Mouse (Mus musculus) forebrain, embryonic 12.5 days (tissue): ENCODE data around the gene Lurap1. TPM values are rescaled to one million over a fixed set of nuclear protein-coding genes. Genes with fewer than 3 reads are reported as not detected.

Experiments
- ATAC-seq: fragments of 200-750 bp; cut with Nextera tagmentation; 2 replicates; pipeline ENCODE4 v1.8.0; 2017; ENCODE audit warnings: moderate TSS enrichment; ENCODE audit not compliant: low FRiP score
- H3K27ac ChIP-seq: fragments of 300-500 bp; sonication (generic); 2 replicates; pipeline ENCODE4 v1.5.1; 2016; ENCODE audit warnings: mild to moderate bottlenecking
- H3K27me3 ChIP-seq: fragments of 300-500 bp; sonication (generic); 2 replicates; pipeline ENCODE4 v1.6.1; 2016; ENCODE audit warnings: mild to moderate bottlenecking
- H3K36me3 ChIP-seq: fragments of 300-500 bp; sonication (generic); replicated peaks from 2 replicates; pipeline ENCODE4 v1.6.1; 2016; ENCODE audit warnings: mild to moderate bottlenecking
- H3K4me1 ChIP-seq: fragments of 300-500 bp; sonication (generic); 2 replicates; pipeline ENCODE4 v1.6.1; 2016
- H3K4me2 ChIP-seq: fragments of 300-500 bp; sonication (generic); 2 replicates; pipeline ENCODE4 v1.6.1; 2016; ENCODE audit warnings: mild to moderate bottlenecking, moderate library complexity
- H3K4me3 ChIP-seq: fragments of 300-500 bp; sonication (generic); replicated peaks from 2 replicates; pipeline ENCODE4 v1.5.1; 2016; ENCODE audit warnings: mild to moderate bottlenecking
- H3K9ac ChIP-seq: fragments of 300-500 bp; sonication (generic); 2 replicates; pipeline ENCODE4 v1.6.1; 2016; ENCODE audit warnings: mild to moderate bottlenecking
- H3K9me3 ChIP-seq: fragments of 300-500 bp; sonication (generic); 2 replicates; pipeline ENCODE4 v1.6.1; 2016
- WGBS: fragments of 180-500 bp; shearing (Covaris S2); methylation state at CpG from one replicate; pipeline ENCODE4 v1.1.7; 2016; 5-methylcytosine and 5-hydroxymethylcytosine counted together
- polyA plus RNA-seq: library from polyadenylated mRNA; unstranded; fragments of >200 nt; fragmentation: Nextera tagmentation; extraction: Ambion mirVana; gene quantifications from 2 replicates; pipeline ENCODE4 v1.2.1, GENCODE M21; 2016

Lurap1 gene
- 2.0 and 2.2 TPM in 2 replicates for polyA plus RNA-seq

GRCm38 (mm10) chr4:116151238-116151637, at the start of gene Lurap1:
Gene Lurap1, minus strand, starts transcription at chr4:116151338.
- H3K4me3 ChIP-seq, result peak within 1 kb of the TSS; percentile 72
- H3K4me2 ChIP-seq, result peak within 1 kb of the TSS; percentile 74
- H3K4me1 ChIP-seq, result peaks cover 13% of the 10 kb centered on the region
- H3K27ac ChIP-seq, result peak within 1 kb of the TSS; percentile 88
- no peak for ATAC-seq
- no peaks in the 10 kb centered on the region for H3K9me3 ChIP-seq
- H3K9ac ChIP-seq, result peak within 1 kb of the TSS; percentile 91
- WGBS, result 82% methylated on average over 6 of the region's 6 CpGs
- no peaks in the 10 kb centered on the region for H3K27me3 ChIP-seq
- peaks cover 46% of the 10 kb centered on the region for H3K36me3 ChIP-seq

GRCm38 (mm10) chr4:116198422-116198821, 47.3 kb upstream of the Lurap1 start:
- Histone ChIP-seq H3K36me3 (no peaks in the 10 kb centered on the region), H3K27ac (no peak overlapping the region), H3K4me3 (no peak overlapping the region), H3K4me1 (peaks cover 3% of the 10 kb centered on the region; the same call in 1 of the 2 replicates), H3K9me3 (no peaks in the 10 kb centered on the region), H3K4me2 (no peak overlapping the region), H3K9ac (no peak overlapping the region), H3K27me3 (no peaks in the 10 kb centered on the region)
- WGBS, result 79% methylated on average over 2 of the region's 2 CpGs
- ATAC-seq, result no peak

- peaks cover 3% of the 10 kb centered on the region; the same call in 1 of the 2 replicates for H3K4me1 ChIP-seq
- H3K9me3 ChIP-seq, result no peaks in the 10 kb centered on the region
- H3K27ac ChIP-seq, result no peak overlapping the region
- no peak overlapping the region for H3K9ac ChIP-seq
- H3K4me3 ChIP-seq, result no peak overlapping the region
- no peaks in the 10 kb centered on the region for H3K36me3 ChIP-seq
- no peaks in the 10 kb centered on the region for H3K27me3 ChIP-seq
- WGBS, result 70% methylated on average over 9 of the region's 9 CpGs
- ATAC-seq, result no peak
- H3K4me2 ChIP-seq, result no peak overlapping the region
Observed at GRCm38 (mm10) chr4:116193583-116194383, 42.6 kb upstream of the Lurap1 start.

GRCm38 (mm10) chr4:116192286-116192835, 41.2 kb upstream of the Lurap1 start:
- no peak for ATAC-seq
- Histone ChIP-seq H3K27me3 (no peaks in the 10 kb centered on the region), H3K36me3 (no peaks in the 10 kb centered on the region), H3K9ac (no peak overlapping the region), H3K9me3 (no peaks in the 10 kb centered on the region), H3K4me1 (peaks cover 3% of the 10 kb centered on the region; the same call in 1 of the 2 replicates), H3K4me2 (no peak overlapping the region), H3K27ac (no peak overlapping the region), H3K4me3 (no peak overlapping the region)
- WGBS, result 62% methylated on average over 4 of the region's 4 CpGs

- no peak overlapping the region for H3K9ac ChIP-seq
- H3K27ac ChIP-seq, result no peak overlapping the region
- peaks cover 6% of the 10 kb centered on the region for H3K4me1 ChIP-seq
- H3K36me3 ChIP-seq, result no peaks in the 10 kb centered on the region
- 0 out of 2 replicates have a peak, but pooled peaks cover 4% of the 10 kb centered on the region for H3K27me3 ChIP-seq
- 93% methylated on average over 4 of the region's 4 CpGs for WGBS
- no peak for ATAC-seq
- H3K4me2 ChIP-seq, result no peak overlapping the region
- no peak overlapping the region for H3K4me3 ChIP-seq
- no peaks in the 10 kb centered on the region for H3K9me3 ChIP-seq
Observed at GRCm38 (mm10) chr4:116185083-116185482, 33.9 kb upstream of the Lurap1 start.

GRCm38 (mm10) chr4:116182745-116183144, 31.6 kb upstream of the Lurap1 start:
- ATAC-seq, result no peak
- 5% methylated on average over 12 of the region's 12 CpGs for WGBS
- Histone ChIP-seq H3K27ac (no peak overlapping the region), H3K4me1 (peaks cover 6% of the 10 kb centered on the region), H3K9me3 (no peaks in the 10 kb centered on the region), H3K36me3 (no peaks in the 10 kb centered on the region), H3K4me2 (peak overlapping the region; percentile 41), H3K27me3 (0 out of 2 replicates have a peak, but pooled peaks cover 4% of the 10 kb centered on the region), H3K4me3 (0 out of 2 replicates have a peak overlapping the region, but pooled peaks have one; percentile 10), H3K9ac (no peak overlapping the region)

GRCm38 (mm10) chr4:116182079-116182478, 30.9 kb upstream of the Lurap1 start:
- no peak for ATAC-seq
- H3K27ac ChIP-seq, result no peak overlapping the region
- WGBS, result 32% methylated on average over 3 of the region's 3 CpGs
- 0 out of 2 replicates have a peak, but pooled peaks cover 4% of the 10 kb centered on the region for H3K27me3 ChIP-seq
- H3K4me3 ChIP-seq, result no peak overlapping the region
- H3K9ac ChIP-seq, result no peak overlapping the region
- no peaks in the 10 kb centered on the region for H3K36me3 ChIP-seq
- no peaks in the 10 kb centered on the region for H3K9me3 ChIP-seq
- H3K4me1 ChIP-seq, result peaks cover 8% of the 10 kb centered on the region
- no peak overlapping the region for H3K4me2 ChIP-seq

- no peaks in the 10 kb centered on the region for H3K9me3 ChIP-seq
- no peak overlapping the region for H3K9ac ChIP-seq
- peaks cover 19% of the 10 kb centered on the region for H3K4me1 ChIP-seq
- H3K27me3 ChIP-seq, result no peaks in the 10 kb centered on the region; the same call in 1 of the 2 replicates
- no peak overlapping the region for H3K4me3 ChIP-seq
- no peak overlapping the region for H3K27ac ChIP-seq
- no peak overlapping the region for H3K4me2 ChIP-seq
- no peaks in the 10 kb centered on the region for H3K36me3 ChIP-seq
- no peak for ATAC-seq
- WGBS, result 33% methylated on average over 5 of the region's 5 CpGs
Observed at GRCm38 (mm10) chr4:116177140-116177539, 26.0 kb upstream of the Lurap1 start.

GRCm38 (mm10) chr4:116176543-116176988, 25.4 kb upstream of the Lurap1 start:
- peak overlapping the region; percentile 29; the same call in 1 of the 2 replicates for H3K9ac ChIP-seq
- H3K4me3 ChIP-seq, result no peak overlapping the region
- WGBS, result 30% methylated on average over 10 of the region's 10 CpGs
- H3K4me1 ChIP-seq, result peaks cover 19% of the 10 kb centered on the region
- H3K4me2 ChIP-seq, result peak overlapping the region; percentile 22
- H3K27ac ChIP-seq, result 0 out of 2 replicates have a peak overlapping the region, but pooled peaks have one; percentile 48
- no peaks in the 10 kb centered on the region for H3K9me3 ChIP-seq
- ATAC-seq, result peak; percentile 62
- no peaks in the 10 kb centered on the region for H3K36me3 ChIP-seq
- no peaks in the 10 kb centered on the region; the same call in 1 of the 2 replicates for H3K27me3 ChIP-seq

GRCm38 (mm10) chr4:116175711-116176542, 24.8 kb upstream of the Lurap1 start:
- H3K4me2 ChIP-seq, result peak overlapping the region; percentile 22; the same call in 1 of the 2 replicates
- H3K4me1 ChIP-seq, result peaks cover 19% of the 10 kb centered on the region
- WGBS, result 71% methylated on average over 7 of the region's 7 CpGs
- no peaks in the 10 kb centered on the region for H3K36me3 ChIP-seq
- no peak overlapping the region for H3K4me3 ChIP-seq
- H3K9me3 ChIP-seq, result no peaks in the 10 kb centered on the region
- H3K9ac ChIP-seq, result no peak overlapping the region
- H3K27me3 ChIP-seq, result no peaks in the 10 kb centered on the region; the same call in 1 of the 2 replicates
- ATAC-seq, result no peak
- H3K27ac ChIP-seq, result 0 out of 2 replicates have a peak overlapping the region, but pooled peaks have one; percentile 48

GRCm38 (mm10) chr4:116175136-116175535, 24.0 kb upstream of the Lurap1 start:
- Histone ChIP-seq H3K9ac (no peak overlapping the region), H3K4me1 (peaks cover 19% of the 10 kb centered on the region), H3K27ac (no peak overlapping the region), H3K9me3 (no peaks in the 10 kb centered on the region), H3K4me2 (no peak overlapping the region), H3K4me3 (no peak overlapping the region), H3K36me3 (no peaks in the 10 kb centered on the region), H3K27me3 (no peaks in the 10 kb centered on the region; the same call in 1 of the 2 replicates)
- ATAC-seq, result no peak
